Mouse (Mus musculus) bone marrow, adult 2 months (tissue): ENCODE measurements around the gene Serinc2. TPM values are rescaled to one million over a fixed set of nuclear protein-coding genes. Genes with fewer than 3 reads are reported as not detected.

Source experiments
- H3K27ac ChIP-seq: fragments of 200-500 bp; 2 replicates; pipeline ENCODE4 v1.5.1; 2012; ENCODE audit warnings: low read depth, mild to moderate bottlenecking, control low read depth, inconsistent platforms, low read length; ENCODE audit not compliant: control insufficient read depth, poor library complexity, insufficient read depth
- H3K4me1 ChIP-seq: fragments of 200-500 bp; 2 replicates; pipeline ENCODE4 v1.6.1; 2011; ENCODE audit warnings: low read length; ENCODE audit not compliant: control insufficient read depth, insufficient read depth
- H3K4me3 ChIP-seq: fragments of 200-500 bp; replicated peaks from 2 replicates; pipeline ENCODE3; 2011; ENCODE audit warnings: mild to moderate bottlenecking, low read depth, low read length, control low read depth; ENCODE audit not compliant: control insufficient read depth
- CTCF ChIP-seq: fragments of 200-500 bp; IDR thresholded peaks from 2 replicates; pipeline ENCODE4 v1.5.1; 2011; ENCODE audit warnings: low read length, control low read depth; ENCODE audit not compliant: control insufficient read depth, insufficient read depth
- POLR2A ChIP-seq: fragments of 200-500 bp; IDR thresholded peaks from 2 replicates; pipeline ENCODE4 v1.6.1; 2011; ENCODE audit warnings: low read depth, mild to moderate bottlenecking, control low read depth, low read length, borderline replicate concordance; ENCODE audit not compliant: control insufficient read depth
- WGBS: fragments of 180-500 bp; shearing (Covaris S2); methylation state at CpG from one replicate; pipeline ENCODE4 v1.1.7; 2018; 5-methylcytosine and 5-hydroxymethylcytosine counted together
- polyA plus RNA-seq: library from polyadenylated mRNA; stranded (reverse); fragments of >200 nt; gene quantifications from 2 replicates; pipeline ENCODE4 v1.2.4, GENCODE M21; 2011; ENCODE audit warnings: low replicate concordance; ENCODE audit not compliant: missing spikeins, insufficient read depth, insufficient read length

The Serinc2 gene
- polyA plus RNA-seq, 1 experiment = not detected

GRCm38 (mm10) chr4:130264698-130265349, 14.2 kb downstream of the Serinc2 start:
- Histone ChIP-seq H3K4me1 (no peaks in the 10 kb centered on the region; the same call in 1 of the 2 replicates), H3K27ac (no peak overlapping the region), H3K4me3 (no peak overlapping the region)
- WGBS = 5% methylated on average over 24 of the region's 24 CpGs
- TF ChIP-seq CTCF (peak; percentile 79), POLR2A (no peak)

DNA sequence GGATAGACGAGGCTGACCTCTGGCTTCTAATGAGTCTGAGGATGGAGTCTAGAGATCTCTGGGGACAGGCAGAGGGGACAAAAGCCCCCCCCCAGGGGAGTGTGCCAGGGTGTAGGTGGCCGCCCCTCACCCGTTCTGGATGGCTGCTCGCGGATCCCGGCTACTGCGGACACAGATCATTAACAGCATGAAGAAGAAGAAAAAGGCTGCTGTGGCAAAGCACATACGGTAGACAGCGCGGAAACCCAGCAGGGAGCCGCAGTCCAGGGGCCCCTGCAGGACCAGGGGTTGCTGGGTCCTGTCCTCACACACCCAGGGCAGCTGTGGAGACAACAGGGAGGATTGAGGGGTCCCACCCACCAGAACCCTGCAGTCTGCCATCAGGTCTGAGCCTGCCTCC, 14.9 kb downstream of the Serinc2 start:
- Histone ChIP-seq H3K27ac (no peak overlapping the region), H3K4me1 (no peaks in the 10 kb centered on the region; the same call in 1 of the 2 replicates), H3K4me3 (no peak overlapping the region)
- TF ChIP-seq POLR2A (no peak), CTCF (no peak)
- 34% methylated on average over 11 of the region's 11 CpGs for WGBS

GRCm38 (mm10) chr4:130260406-130260805, 18.6 kb downstream of the Serinc2 start:
- Histone ChIP-seq H3K4me3 (no peak overlapping the region), H3K27ac (no peak overlapping the region), H3K4me1 (no peaks in the 10 kb centered on the region)
- WGBS = 25% methylated on average over 5 of the region's 5 CpGs
- TF ChIP-seq POLR2A (no peak), CTCF (no peak)

DNA sequence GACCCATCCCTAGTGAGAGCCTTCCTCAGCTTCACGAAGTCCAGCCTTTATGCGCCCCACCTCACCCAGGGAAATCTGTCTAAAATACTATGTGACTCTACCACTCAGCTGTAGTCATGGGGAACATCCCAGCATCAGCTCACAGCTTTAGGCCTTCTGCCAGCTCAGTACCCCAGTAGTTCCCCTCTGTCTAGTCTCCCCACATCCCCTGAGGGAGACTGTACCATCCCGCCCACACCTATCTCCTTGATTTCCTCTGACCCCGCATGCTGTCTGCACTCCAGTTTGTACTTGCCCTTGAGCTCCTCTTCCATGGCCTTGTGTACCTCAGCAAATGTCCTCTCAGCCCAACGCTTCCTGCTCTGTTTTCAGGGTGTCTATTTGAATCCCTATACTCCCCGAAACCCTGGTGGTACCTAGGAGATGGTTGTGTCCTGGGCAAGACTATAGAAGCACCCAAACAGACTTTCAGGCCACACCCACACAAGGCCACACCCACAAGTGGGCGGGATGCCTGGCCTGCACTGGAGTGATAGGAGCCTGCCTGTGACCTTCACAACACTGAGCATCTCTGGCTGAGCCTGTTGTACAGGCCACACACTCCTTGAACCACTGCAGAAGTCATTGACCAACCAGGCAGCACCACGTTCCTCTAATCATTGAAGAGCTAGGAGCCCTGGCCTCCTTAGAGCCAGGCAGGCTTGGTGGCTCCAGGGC, 26.4 kb downstream of the Serinc2 start:
- H3K4me1 ChIP-seq = peaks cover 2% of the 10 kb centered on the region
- H3K27ac ChIP-seq = peak overlapping the region; percentile 59
- TF ChIP-seq CTCF (no peak), POLR2A (peak; percentile 46; the same call in 1 of the 2 replicates)
- WGBS = 69% methylated on average over 8 of the region's 8 CpGs
- peak overlapping the region; percentile 55 for H3K4me3 ChIP-seq

GRCm38 (mm10) chr4:130251763-130252162, 27.2 kb downstream of the Serinc2 start:
- WGBS = 53% methylated on average over 3 of the region's 3 CpGs
- peaks cover 2% of the 10 kb centered on the region for H3K4me1 ChIP-seq
- TF ChIP-seq POLR2A (no peak), CTCF (no peak)
- peak overlapping the region; percentile 8 for H3K4me3 ChIP-seq
- no peak overlapping the region for H3K27ac ChIP-seq

- Histone ChIP-seq H3K4me3 (peak overlapping the region; percentile 8), H3K4me1 (peaks cover 2% of the 10 kb centered on the region), H3K27ac (no peak overlapping the region)
- no peak for TF ChIP-seq CTCF
- TF ChIP-seq POLR2A = no peak
- 25% methylated on average over 7 of the region's 7 CpGs for WGBS
Observed at GRCm38 (mm10) chr4:130251172-130251705, 27.8 kb downstream of the Serinc2 start.

DNA sequence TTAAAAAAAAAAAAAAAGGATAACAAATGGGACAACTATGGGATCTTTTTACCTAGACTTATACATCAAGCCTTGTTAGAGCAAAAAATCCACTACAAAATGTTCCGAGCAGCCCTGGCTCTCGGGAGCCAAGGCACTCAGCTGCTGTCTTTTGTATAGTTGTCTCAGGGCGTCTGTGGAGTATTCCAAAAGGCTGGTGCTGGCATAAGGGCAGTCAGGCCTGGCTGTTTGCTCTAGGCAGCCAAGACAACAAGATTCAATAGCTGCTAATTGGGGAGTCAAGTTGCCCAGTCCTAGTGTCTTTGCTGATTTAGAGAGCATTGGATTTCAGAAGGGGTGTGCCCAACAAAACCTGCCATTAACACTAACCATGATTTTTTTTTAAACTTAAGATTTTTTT, 30.4 kb downstream of the Serinc2 start:
- Histone ChIP-seq H3K4me1 (peaks cover 4% of the 10 kb centered on the region), H3K4me3 (no peak overlapping the region), H3K27ac (no peak overlapping the region)
- 68% methylated on average over 3 of the region's 3 CpGs for WGBS
- TF ChIP-seq CTCF = no peak
- no peak for TF ChIP-seq POLR2A

GRCm38 (mm10) chr4:130246132-130246531, 32.9 kb downstream of the Serinc2 start:
- Histone ChIP-seq H3K27ac (no peak overlapping the region), H3K4me3 (no peak overlapping the region), H3K4me1 (peaks cover 2% of the 10 kb centered on the region)
- 4% methylated on average over 6 of the region's 6 CpGs for WGBS
- no peak for TF ChIP-seq POLR2A
- peak; percentile 82 for TF ChIP-seq CTCF
